Mouse (Mus musculus) stomach, embryonic 16.5 days (tissue): ENCODE data around the gene Elane. TPM values are rescaled to one million over a fixed set of nuclear protein-coding genes. Genes with fewer than 3 reads are reported as not detected.

Source experiments
- ATAC-seq: fragments of 200-750 bp; cut with Nextera tagmentation; 2 replicates; pipeline ENCODE4 v1.8.0; 2017; ENCODE audit warnings: moderate number of reproducible peaks, moderate TSS enrichment; ENCODE audit not compliant: insufficient read depth, low FRiP score
- H3K27ac ChIP-seq: fragments of 300-500 bp; sonication (generic); 2 replicates; pipeline ENCODE4 v1.5.1; 2014; ENCODE audit warnings: low read length
- H3K27me3 ChIP-seq: fragments of 300-500 bp; sonication (generic); 2 replicates; pipeline ENCODE4 v1.6.1; 2014; ENCODE audit warnings: low read length, control low read depth, mixed read lengths; ENCODE audit not compliant: control insufficient read depth, insufficient read depth
- H3K36me3 ChIP-seq: fragments of 300-500 bp; sonication (generic); 2 replicates; pipeline ENCODE4 v1.6.1; 2014; ENCODE audit warnings: low read length; ENCODE audit not compliant: control insufficient read depth, insufficient read depth
- H3K4me1 ChIP-seq: fragments of 300-500 bp; sonication (generic); 2 replicates; pipeline ENCODE4 v1.6.1; 2014; ENCODE audit warnings: low read length, control low read depth, mixed read lengths; ENCODE audit not compliant: control insufficient read depth, insufficient read depth
- H3K4me2 ChIP-seq: fragments of 300-500 bp; sonication (generic); 2 replicates; pipeline ENCODE4 v1.6.1; 2014; ENCODE audit warnings: low read depth, low read length, mixed read lengths
- H3K4me3 ChIP-seq: fragments of 300-500 bp; sonication (generic); replicated peaks from 2 replicates; pipeline ENCODE4 v1.5.1; 2014; ENCODE audit warnings: mild to moderate bottlenecking, low read length
- H3K9ac ChIP-seq: fragments of 300-500 bp; sonication (generic); 2 replicates; pipeline ENCODE4 v1.6.1; 2014; ENCODE audit warnings: low read length
- H3K9me3 ChIP-seq: fragments of 300-500 bp; sonication (generic); replicated peaks from 2 replicates; pipeline ENCODE4 v1.6.1; 2016; ENCODE audit warnings: low read length, control low read depth; ENCODE audit not compliant: control insufficient read depth
- WGBS: fragments of 180-500 bp; shearing (Covaris S2); extraction: QIAGEN DNeasy Blood & Tissue Kit; methylation state at CpG from one replicate; pipeline ENCODE4 v1.1.7; 2014; 5-methylcytosine and 5-hydroxymethylcytosine counted together
- polyA plus RNA-seq: library from polyadenylated mRNA; unstranded; fragments of >200 nt; fragmentation: Nextera tagmentation; extraction: Ambion mirVana; gene quantifications from 2 replicates; pipeline ENCODE4 v1.2.1, GENCODE M21; 2015

Elane gene
- polyA plus RNA-seq, 1 experiment from 2014 or later, result 9.8 TPM

DNA sequence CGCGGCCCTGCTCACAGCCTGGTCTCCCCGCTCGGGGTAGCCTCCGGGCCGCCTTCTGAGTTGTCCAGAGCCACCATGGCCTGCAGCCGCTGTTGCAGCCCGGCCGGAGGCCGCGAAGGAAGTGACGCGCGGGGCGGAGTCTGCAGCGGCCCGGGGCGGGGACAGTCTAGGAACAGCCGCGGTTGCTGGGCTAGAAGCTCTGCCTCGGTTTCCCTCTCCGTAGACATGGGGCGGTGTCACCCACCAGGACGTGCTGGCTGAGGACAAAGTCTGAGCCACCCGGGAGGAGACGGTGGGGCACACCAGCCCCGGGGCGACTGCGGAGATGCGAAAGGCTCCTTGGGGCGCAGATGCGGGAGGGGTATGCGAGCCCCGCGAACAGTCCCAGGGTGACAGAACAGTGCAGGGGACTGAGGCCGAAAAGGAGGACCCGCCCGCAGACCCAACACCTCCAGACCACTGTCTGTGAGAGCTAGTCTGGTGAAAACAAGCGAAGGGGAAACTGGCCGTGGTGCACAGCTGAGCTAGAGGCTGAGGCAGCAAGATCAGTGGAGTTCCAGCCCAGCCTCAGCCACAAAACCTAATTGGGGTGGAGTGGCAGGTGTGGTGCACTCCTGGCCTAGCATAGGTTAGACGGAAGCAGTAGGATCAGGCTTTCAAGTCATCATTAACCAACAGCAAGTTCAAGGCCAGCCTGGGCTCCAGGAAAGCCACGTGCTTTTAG, 30.9 kb downstream of the Elane start, which contains the start of gene Kiss1r:
Gene Kiss1r (plus strand): TSS at position 164 of the 724 bp plus-strand sequence.
- peaks cover 48% of the 10 kb centered on the region for H3K4me1 ChIP-seq

GRCm38 (mm10) chr10:79917532-79918100, 31.6 kb downstream of the Elane start:
- peaks cover 49% of the 10 kb centered on the region for H3K27me3 ChIP-seq

More for the DNA sequence above, 30.9 kb downstream of the Elane start, which contains the start of gene Kiss1r:
- Histone ChIP-seq H3K9me3 (no peaks in the 10 kb centered on the region), H3K4me3 (peak within 1 kb of the TSS; percentile 72), H3K36me3 (0 out of 2 replicates have a peak, but pooled peaks cover under 1% of the 10 kb centered on the region), H3K4me2 (peak within 1 kb of the TSS; percentile 93), H3K27me3 (peaks cover 43% of the 10 kb centered on the region), H3K9ac (peak within 1 kb of the TSS; percentile 91), H3K27ac (peak within 1 kb of the TSS; percentile 76)
- 2% methylated on average over 42 of the region's 42 CpGs for whole genome bisulfite sequencing
- ATAC-seq, result peak; percentile 84

GRCm38 (mm10) chr10:79918231-79919078, 32.4 kb downstream of the Elane start:
- no peaks in the 10 kb centered on the region for H3K36me3 ChIP-seq
- ATAC-seq, result no peak
- H3K4me3 ChIP-seq, result peak overlapping the region; percentile 5; the same call in 1 of the 2 replicates
- H3K4me1 ChIP-seq, result peaks cover 48% of the 10 kb centered on the region
- no peaks in the 10 kb centered on the region for H3K9me3 ChIP-seq
- H3K9ac ChIP-seq, result peak overlapping the region; percentile 8
- H3K27me3 ChIP-seq, result peaks cover 51% of the 10 kb centered on the region
- WGBS, result 11% methylated on average over 35 of the region's 35 CpGs
- H3K27ac ChIP-seq, result no peak overlapping the region
- H3K4me2 ChIP-seq, result no peak overlapping the region; the same call in 1 of the 2 replicates

More at GRCm38 (mm10) chr10:79917532-79918100, 31.6 kb downstream of the Elane start:
- H3K9me3 ChIP-seq, result no peaks in the 10 kb centered on the region
- H3K36me3 ChIP-seq, result no peaks in the 10 kb centered on the region
- no peak overlapping the region for H3K27ac ChIP-seq
- H3K4me3 ChIP-seq, result peak overlapping the region; percentile 72; the same call in 1 of the 2 replicates
- H3K4me2 ChIP-seq, result peak overlapping the region; percentile 93; the same call in 1 of the 2 replicates
- no peak overlapping the region for H3K9ac ChIP-seq
- H3K4me1 ChIP-seq, result peaks cover 48% of the 10 kb centered on the region
- 61% methylated on average over 5 of the region's 5 CpGs for WGBS
- no peak for ATAC-seq

GRCm38 (mm10) chr10:79919251-79919849, 33.3 kb downstream of the Elane start:
- WGBS, result 11% methylated on average over 21 of the region's 21 CpGs
- no peak overlapping the region for H3K27ac ChIP-seq
- H3K4me3 ChIP-seq, result peak overlapping the region; percentile 22
- peak overlapping the region; percentile 38 for H3K4me2 ChIP-seq
- no peaks in the 10 kb centered on the region for H3K36me3 ChIP-seq
- H3K27me3 ChIP-seq, result peaks cover 51% of the 10 kb centered on the region
- peak overlapping the region; percentile 8; the same call in 1 of the 2 replicates for H3K9ac ChIP-seq
- ATAC-seq, result no peak
- H3K4me1 ChIP-seq, result peaks cover 42% of the 10 kb centered on the region
- no peaks in the 10 kb centered on the region for H3K9me3 ChIP-seq

- no peak overlapping the region for H3K27ac ChIP-seq
- ATAC-seq, result no peak
- no peaks in the 10 kb centered on the region for H3K36me3 ChIP-seq
- no peaks in the 10 kb centered on the region for H3K9me3 ChIP-seq
- no peak overlapping the region; the same call in 1 of the 2 replicates for H3K4me3 ChIP-seq
- H3K27me3 ChIP-seq, result peaks cover 51% of the 10 kb centered on the region
- H3K9ac ChIP-seq, result no peak overlapping the region
- WGBS, result 25% methylated on average over 26 of the region's 26 CpGs
- no peak overlapping the region for H3K4me2 ChIP-seq
- H3K4me1 ChIP-seq, result peaks cover 34% of the 10 kb centered on the region
These were observed 34.2 kb downstream of the Elane start for GRCm38 (mm10) chr10:79920056-79920890.

DNA sequence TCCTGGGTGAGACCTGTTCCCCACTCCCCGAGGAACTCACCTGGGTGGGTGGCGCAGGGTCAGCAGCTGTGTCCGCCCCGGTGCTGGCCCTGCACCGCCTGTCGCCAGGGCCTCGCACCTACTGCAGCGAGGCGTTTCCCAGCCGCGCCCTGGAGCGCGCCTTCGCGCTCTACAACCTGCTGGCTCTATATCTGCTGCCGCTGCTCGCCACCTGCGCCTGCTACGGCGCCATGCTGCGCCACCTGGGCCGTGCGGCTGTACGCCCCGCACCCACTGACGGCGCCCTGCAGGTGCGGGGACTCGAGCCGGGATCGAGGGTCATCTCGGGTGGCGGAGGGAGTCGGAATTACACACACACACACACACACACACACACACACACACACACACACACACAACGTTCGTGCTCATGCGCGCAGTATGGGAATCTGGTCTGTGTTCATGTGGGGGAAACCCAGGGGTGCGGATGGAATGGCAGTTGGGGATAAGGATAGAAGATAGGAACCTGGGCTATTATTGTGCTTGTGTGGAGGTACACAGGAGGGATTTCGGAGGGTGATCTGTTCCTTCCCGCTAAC, 35.0 kb downstream of the Elane start, which contains the start of gene R3hdm4:
Gene R3hdm4 (minus strand): TSS at position 251 of the 578 bp plus-strand sequence.
- WGBS, result 4% methylated on average over 41 of the region's 41 CpGs

DNA sequence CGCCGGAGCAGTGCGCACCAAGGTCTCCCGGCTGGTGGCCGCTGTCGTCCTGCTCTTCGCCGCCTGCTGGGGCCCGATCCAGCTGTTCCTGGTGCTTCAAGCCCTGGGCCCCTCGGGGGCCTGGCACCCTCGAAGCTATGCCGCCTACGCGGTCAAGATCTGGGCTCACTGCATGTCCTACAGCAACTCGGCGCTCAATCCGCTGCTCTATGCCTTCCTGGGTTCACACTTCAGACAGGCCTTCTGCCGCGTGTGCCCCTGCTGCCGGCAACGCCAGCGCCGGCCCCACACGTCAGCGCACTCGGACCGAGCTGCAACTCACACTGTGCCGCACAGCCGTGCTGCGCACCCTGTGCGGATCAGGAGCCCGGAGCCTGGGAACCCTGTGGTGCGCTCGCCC, 35.5 kb downstream of the Elane start:
- no peak for ATAC-seq
- no peaks in the 10 kb centered on the region for H3K36me3 ChIP-seq
- H3K9ac ChIP-seq, result peak overlapping the region; percentile 46; the same call in 1 of the 2 replicates
- H3K4me1 ChIP-seq, result peaks cover 32% of the 10 kb centered on the region
- H3K27ac ChIP-seq, result no peak overlapping the region
- H3K27me3 ChIP-seq, result peaks cover 51% of the 10 kb centered on the region
- WGBS, result 5% methylated on average over 34 of the region's 34 CpGs
- peak overlapping the region; percentile 28 for H3K4me3 ChIP-seq
- H3K9me3 ChIP-seq, result no peaks in the 10 kb centered on the region
- peak overlapping the region; percentile 50 for H3K4me2 ChIP-seq

More for the DNA sequence above, 35.0 kb downstream of the Elane start, which contains the start of gene R3hdm4:
- Histone ChIP-seq H3K4me2 (peak within 1 kb of the TSS; percentile 50), H3K27ac (no peak within 1 kb of the TSS), H3K36me3 (no peaks in the 10 kb centered on the region), H3K9ac (peak within 1 kb of the TSS; percentile 46; the same call in 1 of the 2 replicates), H3K4me3 (peak within 1 kb of the TSS; percentile 28), H3K27me3 (peaks cover 51% of the 10 kb centered on the region), H3K9me3 (no peaks in the 10 kb centered on the region), H3K4me1 (peaks cover 33% of the 10 kb centered on the region)
- no peak for ATAC-seq
